Mouse (Mus musculus): ENCODE results near the gene Mcu. TPM values are rescaled to one million over a fixed set of nuclear protein-coding genes. Genes with fewer than 3 reads are reported as not detected.

The Mcu gene
- total and polyA plus RNA-seq, 3 experiments, result 4.9 to 5.7 (median 5.3) TPM

DNA sequence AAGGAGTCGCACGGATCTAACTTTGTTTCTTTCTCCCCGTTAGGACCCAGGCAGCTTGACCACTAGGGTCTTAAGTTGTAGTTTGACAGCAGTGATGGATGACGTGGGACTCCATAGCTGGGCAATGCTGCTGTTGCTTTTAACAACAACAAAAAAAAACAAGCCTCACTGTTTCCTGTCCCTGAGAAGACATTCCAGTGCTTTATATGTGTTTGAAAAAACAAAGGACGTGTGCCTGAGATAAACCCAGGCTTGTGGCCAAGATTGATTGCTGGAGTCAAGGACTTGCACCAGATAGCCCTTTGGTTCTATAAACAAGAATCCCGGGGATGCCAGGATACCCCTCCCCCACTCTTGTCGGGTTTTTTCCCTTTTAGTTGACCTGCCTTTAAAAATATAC, 173.3 kb downstream of the Mcu start:
- Histone ChIP-seq H3K79me2 (replicated peaks; ENCODE audit: control insufficient read depth, extremely low read depth, insufficient read depth, poor library complexity, severe bottlenecking) (no peaks in the 10 kb centered on the region), H3K27me3 (replicated peaks) (no peaks in the 10 kb centered on the region), H3K36me3 (replicated peaks in 1 of 2; ENCODE audit: control insufficient read depth in 1 of 2, insufficient read depth in 1 of 2, low read length in 1 of 2) (no peaks in the 10 kb centered on the region), H3K9ac (ENCODE audit: insufficient read depth, low read depth) (no peak overlapping the region), H3K4me1 (ENCODE audit: control insufficient read depth in 1 of 2, insufficient read depth in 2 of 2) (peaks cover 0 to 3% of the 10 kb centered on the region in 2 experiments; a peak in 1 of 4 replicates), H3K4me2 (ENCODE audit: insufficient read depth, low read depth, poor library complexity, severe bottlenecking) (no peak overlapping the region), H3K9me3 (replicated peaks; ENCODE audit: low read length) (no peaks in the 10 kb centered on the region), H3K4me3 (replicated peaks in 1 of 3; ENCODE audit: low read depth in 2 of 3, low read length in 2 of 3, poor library complexity in 1 of 3) (no peak overlapping the region), H3K27ac (ENCODE audit: insufficient read depth, low read depth) (no peak overlapping the region)
- in situ Hi-C loops (cut with MboI; ENCODE audit: low pct_ligation_motif_present, low pct_unique_long_range_greater_than_20kb, low sequenced_read_pairs) (no loop called here), dilution Hi-C loops (cut with MboI; ENCODE audit: extremely low pct_ligation_motif_present, extremely low pct_unique_long_range_greater_than_20kb, low sequenced_read_pairs) (no loop called here)
- TF ChIP-seq MAZ (IDR thresholded peaks at IDR 0.05; ENCODE audit: low read depth, low read length) (no peak), TBP (conservative IDR thresholded peaks at IDR 0.05; ENCODE audit: low read depth, low read length) (no peak), JUND (conservative IDR thresholded peaks at IDR 0.05; ENCODE audit: low read depth, low read length) (no peak), POLR2A (IDR thresholded peaks at IDR 0.05; ENCODE audit: low read depth, low read length) (no peak), PAX5 (IDR thresholded peaks at IDR 0.05; ENCODE audit: low read length) (no peak), IRF4 (IDR thresholded peaks at IDR 0.05; ENCODE audit: low read depth, low read length) (no peak), CTCF (conservative IDR thresholded peaks at IDR 0.05 in 1 of 2, IDR thresholded peaks at IDR 0.05 in 1 of 2; ENCODE audit: low read depth in 2 of 2, low read length in 2 of 2) (no peak), UBTF (IDR thresholded peaks at IDR 0.05; ENCODE audit: low read depth, low read length) (no peak)
- no peak for DNase-seq (ENCODE audit: extremely low read depth)

DNA sequence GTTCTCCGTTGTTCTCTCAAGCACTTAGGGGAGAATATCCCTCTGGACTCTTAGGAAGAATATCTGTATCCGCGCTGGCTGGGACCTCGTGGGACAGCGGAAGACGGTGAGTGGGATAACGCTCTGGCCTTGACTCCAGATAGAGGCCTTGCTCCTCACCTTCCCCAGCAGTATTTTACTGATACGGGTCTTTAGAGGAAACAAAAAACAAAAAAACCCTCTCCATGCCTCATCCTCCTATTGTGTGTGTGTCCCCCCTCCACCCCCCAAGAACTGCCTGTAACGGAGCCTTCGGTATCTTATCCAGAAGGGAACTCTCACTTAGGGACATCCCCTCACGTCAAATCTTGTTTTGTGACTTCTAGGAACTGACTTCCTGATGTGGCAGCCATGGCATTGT, 174.8 kb downstream of the Mcu start, which contains the start of gene Oit3:
Oit3 (minus strand) TSS at position 44 of the 400 bp plus-strand sequence.
- Histone ChIP-seq H3K27ac (ENCODE audit: insufficient read depth, low read depth) (no peak within 1 kb of the TSS), H3K4me2 (ENCODE audit: insufficient read depth, low read depth, poor library complexity, severe bottlenecking) (no peak within 1 kb of the TSS), H3K79me2 (replicated peaks; ENCODE audit: control insufficient read depth, extremely low read depth, insufficient read depth, poor library complexity, severe bottlenecking) (no peaks in the 10 kb centered on the region), H3K27me3 (replicated peaks) (no peaks in the 10 kb centered on the region), H3K9me3 (replicated peaks; ENCODE audit: low read length) (no peaks in the 10 kb centered on the region), H3K4me3 (replicated peaks in 1 of 3; ENCODE audit: low read depth in 2 of 3, low read length in 2 of 3, poor library complexity in 1 of 3) (no peak within 1 kb of the TSS), H3K9ac (ENCODE audit: insufficient read depth, low read depth) (no peak within 1 kb of the TSS), H3K4me1 (ENCODE audit: control insufficient read depth in 1 of 2, insufficient read depth in 2 of 2) (peaks cover 0 to 3% of the 10 kb centered on the region in 2 experiments; a peak in 1 of 4 replicates), H3K36me3 (replicated peaks in 1 of 2; ENCODE audit: control insufficient read depth in 1 of 2, insufficient read depth in 1 of 2, low read length in 1 of 2) (no peaks in the 10 kb centered on the region)
- dilution Hi-C loops (cut with MboI; ENCODE audit: extremely low pct_ligation_motif_present, extremely low pct_unique_long_range_greater_than_20kb, low sequenced_read_pairs) (no loop called here), in situ Hi-C loops (cut with MboI; ENCODE audit: low pct_ligation_motif_present, low pct_unique_long_range_greater_than_20kb, low sequenced_read_pairs) (no loop called here)
- no peak for DNase-seq (ENCODE audit: extremely low read depth)
- TF ChIP-seq GABPA (IDR thresholded peaks at IDR 0.05; ENCODE audit: insufficient replicate concordance, low read depth, low read length), result no peak
- TF ChIP-seq IRF4 (IDR thresholded peaks at IDR 0.05; ENCODE audit: low read depth, low read length), result no peak
- no peak for TF ChIP-seq MAFK (IDR thresholded peaks at IDR 0.05; ENCODE audit: insufficient replicate concordance, low read length)
- no peak for TF ChIP-seq RCOR1 (conservative IDR thresholded peaks at IDR 0.05; ENCODE audit: low read depth, low read length)
- TF ChIP-seq CHD1 (IDR thresholded peaks at IDR 0.05; ENCODE audit: low read depth, low read length), result no peak
- no peak for TF ChIP-seq ELF1 (IDR thresholded peaks at IDR 0.05; ENCODE audit: low read depth, low read length)
- no peak for TF ChIP-seq POLR2AphosphoS2 (IDR thresholded peaks at IDR 0.05; ENCODE audit: low read depth, low read length)
- TF ChIP-seq E2F4 (IDR thresholded peaks at IDR 0.05; ENCODE audit: insufficient replicate concordance, low read depth, low read length), result no peak
- TF ChIP-seq RAD21 (IDR thresholded peaks at IDR 0.05; ENCODE audit: low read depth, low read length), result no peak
- no peak for TF ChIP-seq NELFE (IDR thresholded peaks at IDR 0.05; ENCODE audit: low read depth, low read length)
- no peak for TF ChIP-seq ZNF384 (IDR thresholded peaks at IDR 0.05; ENCODE audit: low read depth, low read length)
- no peak for TF ChIP-seq MXI1 (IDR thresholded peaks at IDR 0.05; ENCODE audit: low read depth, low read length)
- TF ChIP-seq JUN (IDR thresholded peaks at IDR 0.05; ENCODE audit: insufficient read depth, low read depth, low read length), result no peak
- no peak for TF ChIP-seq ZC3H11A (IDR thresholded peaks at IDR 0.05; ENCODE audit: low read depth, low read length)
- no peak for TF ChIP-seq UBTF (IDR thresholded peaks at IDR 0.05; ENCODE audit: low read depth, low read length)
- TF ChIP-seq USF1 (IDR thresholded peaks at IDR 0.05; ENCODE audit: low read depth, low read length), result no peak
- no peak for TF ChIP-seq ETS1 (conservative IDR thresholded peaks at IDR 0.05; ENCODE audit: low read depth, low read length)
- no peak for TF ChIP-seq HCFC1 (IDR thresholded peaks at IDR 0.05; ENCODE audit: low read depth, low read length)
- no peak for TF ChIP-seq MYC (IDR thresholded peaks at IDR 0.05; ENCODE audit: low read depth, low read length)
